Mouse (Mus musculus) embryonic fibroblast, embryonic 13.5 days (primary cell): ENCODE data around the gene Zfp593. TPM values are rescaled to one million over a fixed set of nuclear protein-coding genes. Genes with fewer than 3 reads are reported as not detected.
A peak's percentile ranks its signal among the peaks of the same experiment; 100 is the strongest.

Experiments
- H3K27ac ChIP-seq: 2 replicates; pipeline ENCODE4 v1.5.1; 2012; ENCODE audit warnings: low read length, control low read depth, inconsistent platforms; ENCODE audit not compliant: insufficient read depth
- H3K4me1 ChIP-seq: 2 replicates; pipeline ENCODE4 v1.6.1; 2011; ENCODE audit warnings: low read length; ENCODE audit not compliant: control insufficient read depth, insufficient read depth
- H3K4me3 ChIP-seq: 2 replicates; pipeline ENCODE4 v1.5.1; 2011; ENCODE audit warnings: mild to moderate bottlenecking, control low read depth, low read length; ENCODE audit not compliant: insufficient read depth
- CTCF ChIP-seq: IDR thresholded peaks from 2 replicates; pipeline ENCODE4 v1.5.1; 2011; ENCODE audit warnings: mild to moderate bottlenecking, control low read depth, low read length, moderate library complexity, borderline replicate concordance; ENCODE audit not compliant: insufficient read depth
- POLR2A ChIP-seq: IDR thresholded peaks from 2 replicates; pipeline ENCODE4 v1.6.1; 2011; ENCODE audit warnings: low read depth, mild to moderate bottlenecking, control low read depth, low read length, moderate library complexity
- polyA plus RNA-seq: library from polyadenylated mRNA; stranded (reverse); fragments of >200 nt; gene quantifications from 2 replicates; pipeline ENCODE4 v1.2.4, GENCODE M21; 2011; ENCODE audit warnings: low read depth; ENCODE audit not compliant: missing spikeins, insufficient read length

Gene Zfp593
- polyA plus RNA-seq, 1 experiment, result 9.5 TPM

DNA sequence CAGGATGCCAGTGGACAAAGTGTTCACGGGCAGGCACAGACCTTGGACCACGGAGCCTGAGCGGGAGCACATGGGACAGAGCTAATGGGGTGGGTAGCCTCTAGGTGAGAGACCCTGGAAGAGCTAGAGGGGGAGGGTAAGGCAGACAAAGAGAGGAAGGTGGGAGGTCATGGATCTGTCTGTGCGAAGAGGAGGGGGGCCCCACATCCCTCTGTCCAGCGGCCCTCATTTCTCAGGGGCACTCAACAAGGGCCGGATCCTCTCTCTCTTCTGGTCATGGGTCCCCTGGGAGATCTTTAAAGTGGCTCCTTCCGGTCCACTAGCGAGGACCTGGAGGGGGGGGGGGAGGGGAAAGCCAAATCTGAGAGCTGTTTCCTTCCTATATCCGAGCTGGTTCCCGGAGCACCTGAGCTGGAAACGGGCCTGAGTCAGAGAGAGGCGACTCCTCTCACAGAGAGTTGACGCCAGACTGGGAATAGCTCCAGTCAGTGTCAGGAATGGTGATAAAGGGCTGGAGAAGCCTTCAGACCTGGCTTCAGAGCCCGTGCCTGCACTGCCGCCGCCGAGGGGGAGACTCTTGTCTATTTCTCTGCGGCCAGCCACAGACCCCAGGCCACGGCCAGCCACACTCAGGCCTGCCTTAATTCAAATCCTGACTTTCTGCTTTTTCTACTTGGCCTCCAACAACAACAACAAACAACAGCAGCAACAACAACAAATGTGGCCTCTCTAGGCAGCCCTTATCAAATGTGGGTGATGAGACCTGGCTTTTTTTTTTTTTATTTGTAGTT lies 11.2 kb upstream of the Zfp593 start:
- H3K4me1 ChIP-seq, result no peaks in the 10 kb centered on the region
- H3K4me3 ChIP-seq, result no peak overlapping the region
- TF ChIP-seq POLR2A, result no peak
- TF ChIP-seq CTCF, result no peak
- no peak overlapping the region for H3K27ac ChIP-seq

DNA sequence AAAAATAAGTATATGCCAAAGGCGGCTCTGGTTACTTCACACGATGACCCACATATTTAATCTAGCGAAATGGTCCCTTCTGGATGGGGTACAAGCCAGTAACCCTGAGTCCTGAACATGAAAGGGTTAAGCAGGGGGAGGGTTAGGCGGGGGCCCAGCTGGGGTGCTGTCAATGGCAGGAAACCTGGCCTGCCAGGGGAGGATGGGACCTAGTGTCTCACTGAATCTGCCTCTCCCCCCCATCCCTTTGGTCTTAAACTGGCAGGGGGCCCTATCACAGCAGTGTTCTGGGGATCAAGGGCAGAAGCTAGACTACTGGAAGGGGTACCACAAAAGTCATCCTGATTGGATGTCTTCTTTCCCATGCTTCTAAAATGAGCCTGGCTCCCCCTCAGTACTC lies 10.5 kb upstream of the Zfp593 start:
- Histone ChIP-seq H3K4me3 (no peak overlapping the region), H3K4me1 (no peaks in the 10 kb centered on the region; the same call in 1 of the 2 replicates), H3K27ac (no peak overlapping the region)
- no peak for TF ChIP-seq POLR2A
- TF ChIP-seq CTCF, result no peak

DNA sequence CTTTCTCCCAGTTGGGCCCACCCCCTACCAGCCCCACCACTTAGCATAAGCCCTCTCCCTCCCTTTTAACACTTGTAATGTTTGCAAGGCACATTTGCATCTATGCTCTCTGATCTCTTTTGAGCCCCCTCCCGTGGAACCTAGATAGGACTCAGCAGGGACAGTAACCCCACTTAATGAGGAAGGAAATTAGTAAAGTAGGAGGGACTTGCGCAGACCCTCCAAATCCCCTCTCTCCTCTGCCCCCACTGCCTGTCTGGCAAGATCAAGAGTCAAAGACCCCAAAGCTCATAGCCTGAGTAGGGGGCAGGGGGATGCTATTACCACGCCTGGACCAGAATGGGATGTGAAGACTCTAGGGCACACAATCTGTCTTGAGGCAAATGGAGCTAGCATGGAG lies 9.4 kb upstream of the Zfp593 start:
- TF ChIP-seq CTCF (no peak), POLR2A (no peak)
- Histone ChIP-seq H3K4me3 (no peak overlapping the region), H3K4me1 (no peaks in the 10 kb centered on the region; the same call in 1 of the 2 replicates), H3K27ac (no peak overlapping the region)

DNA sequence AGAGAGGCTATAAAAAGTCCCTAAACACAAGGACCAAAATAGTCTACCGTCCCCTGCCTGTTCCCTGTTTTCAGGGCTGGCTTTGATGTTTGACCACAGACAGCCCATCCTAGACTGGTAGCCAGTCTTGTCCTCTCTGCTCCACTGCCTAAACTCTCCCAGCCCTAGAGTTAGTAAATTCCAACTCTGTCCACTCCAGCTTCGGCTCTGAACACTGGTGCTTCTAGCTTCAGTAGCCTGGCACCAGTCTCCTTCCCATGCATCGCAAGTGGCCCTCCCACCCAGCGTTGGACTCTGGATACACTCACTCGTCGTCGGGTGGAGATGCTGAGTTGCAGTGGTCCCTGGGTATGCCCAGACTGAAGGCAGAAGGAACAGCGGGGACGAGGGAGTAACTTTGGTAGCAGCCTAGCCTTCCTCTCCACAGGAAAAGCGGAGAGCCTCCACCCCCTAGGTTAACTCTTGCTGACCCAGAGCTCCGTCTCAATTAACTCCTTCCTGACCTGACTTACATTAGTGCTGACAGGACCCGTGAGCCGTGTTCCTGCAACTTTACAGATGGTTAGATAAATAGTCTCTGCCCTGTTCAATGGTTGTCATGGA lies 8.4 kb upstream of the Zfp593 start, which contains the start of gene Grrp1:
Grrp1 (minus strand) TSS at position 385 of the 603 bp plus-strand sequence.
- no peak within 1 kb of the TSS for H3K4me3 ChIP-seq
- TF ChIP-seq POLR2A, result no peak
- no peak for TF ChIP-seq CTCF
- no peak within 1 kb of the TSS for H3K27ac ChIP-seq
- H3K4me1 ChIP-seq, result no peaks in the 10 kb centered on the region; the same call in 1 of the 2 replicates

DNA sequence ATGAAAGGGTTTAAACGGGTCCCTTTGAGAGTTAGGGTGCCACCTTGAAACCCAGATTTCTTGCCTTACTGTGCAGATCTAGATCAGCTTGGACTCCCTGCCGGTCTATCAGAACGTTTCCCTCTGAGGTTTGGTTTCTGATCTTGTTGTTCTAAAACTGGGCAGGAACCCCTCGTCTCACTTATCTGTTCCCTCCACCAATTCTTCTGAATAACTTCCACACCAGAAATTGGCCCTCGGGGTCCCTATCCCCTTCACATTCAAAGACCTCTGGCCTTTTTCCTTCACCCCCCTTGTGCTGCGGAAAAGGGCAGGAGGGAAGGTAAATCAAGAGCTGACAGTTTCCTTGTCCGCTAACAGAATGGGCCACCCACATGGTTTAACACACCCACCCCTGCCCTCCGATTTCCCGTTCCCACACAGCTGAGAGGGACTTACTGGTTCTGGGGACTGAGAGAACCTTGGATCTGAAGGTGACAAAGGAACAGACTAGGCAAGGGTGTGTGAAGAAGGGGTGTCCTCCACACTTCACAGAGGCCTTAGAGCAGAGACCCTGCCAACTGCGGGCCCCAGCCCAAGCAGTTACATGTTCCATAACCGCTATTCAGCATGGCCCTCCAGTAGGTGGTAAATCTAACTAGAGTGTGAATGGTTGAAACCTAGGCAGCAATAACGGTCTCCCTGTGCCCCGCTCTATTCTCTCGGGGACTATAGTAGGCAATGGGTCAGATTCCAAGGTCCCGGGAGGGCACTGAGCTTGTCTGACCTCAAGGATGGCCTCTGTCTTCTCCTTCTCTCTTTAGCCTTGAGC lies 7.7 kb upstream of the Zfp593 start:
- no peaks in the 10 kb centered on the region; the same call in 1 of the 2 replicates for H3K4me1 ChIP-seq

DNA sequence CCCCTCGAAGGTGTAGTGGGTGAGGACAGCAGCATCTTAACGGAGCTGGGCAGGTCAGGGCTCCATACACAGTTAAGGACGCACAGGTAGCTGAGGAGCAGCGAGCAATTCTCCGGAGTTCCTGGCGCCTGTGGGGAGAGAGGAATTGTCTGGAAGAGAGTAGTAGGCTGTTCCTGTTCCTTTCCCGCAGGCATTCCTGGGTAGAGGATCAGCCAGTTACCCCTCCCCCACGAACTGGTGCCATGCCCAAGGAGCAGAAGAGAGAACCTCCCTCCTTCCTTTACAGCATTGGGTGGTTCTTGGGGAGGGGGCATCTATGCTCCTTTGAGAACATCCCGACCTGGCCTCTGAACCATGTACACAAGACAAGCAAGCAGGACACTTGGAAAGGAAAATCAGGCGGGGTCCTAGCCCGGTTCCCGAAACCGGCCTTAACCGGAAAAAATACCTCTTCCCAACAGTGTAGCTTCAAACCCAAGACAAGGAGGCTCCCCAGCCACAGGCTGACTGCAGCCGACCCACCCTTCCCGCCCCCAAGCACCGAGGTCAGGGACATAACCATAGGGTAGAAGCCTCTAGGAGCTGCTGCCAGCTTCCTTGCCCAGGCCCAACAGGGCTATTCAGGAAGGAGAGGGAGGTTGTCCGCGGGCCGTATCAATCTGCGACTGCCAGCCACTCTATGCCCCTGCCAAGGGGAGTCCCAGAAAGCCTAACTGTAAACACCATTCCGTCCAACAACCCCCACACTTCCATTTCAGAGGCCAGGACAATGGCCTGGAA lies 6.9 kb upstream of the Zfp593 start:
- no peak overlapping the region for H3K27ac ChIP-seq
- TF ChIP-seq POLR2A (no peak), CTCF (no peak)
- H3K4me1 ChIP-seq, result no peaks in the 10 kb centered on the region; the same call in 1 of the 2 replicates
- no peak overlapping the region for H3K4me3 ChIP-seq

More for the DNA sequence above, 7.7 kb upstream of the Zfp593 start:
- TF ChIP-seq CTCF, result no peak
- no peak for TF ChIP-seq POLR2A
- Histone ChIP-seq H3K4me3 (no peak overlapping the region), H3K27ac (no peak overlapping the region)

DNA sequence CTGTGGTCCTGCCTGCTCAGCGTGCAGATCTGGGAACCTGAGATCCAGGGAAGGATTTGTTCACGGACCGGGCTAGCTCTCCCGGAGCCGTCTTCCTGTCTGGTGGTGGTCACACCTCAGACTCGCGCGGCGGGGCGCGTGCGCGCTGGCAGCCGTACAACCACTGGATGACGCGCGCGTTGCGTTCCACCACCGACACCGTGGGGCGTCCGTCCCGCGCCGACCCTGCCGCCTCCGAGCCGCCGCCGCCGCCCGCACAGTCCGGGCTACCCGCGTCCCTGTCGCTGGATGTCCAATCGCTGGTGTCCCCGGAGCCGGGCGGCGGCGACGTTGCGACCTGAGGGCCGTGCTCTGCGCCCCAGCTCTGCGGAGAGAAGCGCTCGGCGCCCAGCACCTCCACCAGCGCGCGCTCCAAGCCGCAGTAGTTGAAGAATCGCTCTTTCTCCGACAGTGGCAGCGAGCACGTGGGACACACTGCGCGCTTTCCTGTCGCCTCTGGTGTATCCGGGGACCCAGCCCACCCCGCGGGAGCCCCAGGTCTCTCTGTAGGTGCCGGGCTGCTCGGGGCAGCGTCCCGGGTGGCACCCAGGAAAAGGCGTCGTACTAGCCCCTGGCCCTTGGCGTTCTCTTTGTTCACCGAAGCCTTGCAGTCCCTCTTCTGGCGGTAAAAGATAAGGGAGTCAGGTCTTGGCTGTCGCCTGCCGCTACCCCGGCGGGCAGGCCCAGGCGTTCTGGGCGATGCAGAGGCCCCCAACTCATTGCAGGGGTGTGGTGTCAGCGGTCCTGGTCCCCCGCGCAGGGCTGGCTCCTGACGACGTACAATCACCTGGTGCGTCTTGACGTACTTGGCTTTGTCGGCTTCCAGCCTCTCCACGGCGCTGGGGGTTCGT lies 6.1 kb upstream of the Zfp593 start:
- no peak for TF ChIP-seq POLR2A
- H3K4me3 ChIP-seq, result peak overlapping the region; percentile 23
- no peak overlapping the region for H3K27ac ChIP-seq
- no peaks in the 10 kb centered on the region; the same call in 1 of the 2 replicates for H3K4me1 ChIP-seq

DNA sequence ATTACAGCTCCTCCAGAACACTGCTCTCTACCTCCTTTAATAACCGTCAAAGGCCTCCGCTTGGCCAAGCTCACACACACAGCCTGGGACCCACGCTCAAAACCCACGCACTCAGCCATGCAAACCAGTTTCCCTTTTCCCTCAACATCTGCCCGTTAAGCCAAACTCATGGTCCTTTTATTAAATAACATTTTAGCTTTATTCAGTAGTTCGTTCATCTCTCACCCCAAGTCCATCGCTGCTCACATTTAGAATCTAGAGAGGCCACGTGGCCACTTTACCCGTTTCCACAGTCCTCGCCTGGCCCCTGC lies 5.5 kb upstream of the Zfp593 start:
- no peak for TF ChIP-seq CTCF
- TF ChIP-seq POLR2A, result no peak
- no peak overlapping the region for H3K27ac ChIP-seq
- peak overlapping the region; percentile 23 for H3K4me3 ChIP-seq
- H3K4me1 ChIP-seq, result no peaks in the 10 kb centered on the region; the same call in 1 of the 2 replicates
